Mouse (Mus musculus): ENCODE results near the gene Gm973. TPM values are rescaled to one million over a fixed set of nuclear protein-coding genes. Genes with fewer than 3 reads are reported as not detected.

Gm973 gene
- 2.7 and 2.8 TPM in 2 replicates for polyA plus RNA-seq (2015; fragmentation: Nextera tagmentation; extraction: Ambion mirVana)

DNA sequence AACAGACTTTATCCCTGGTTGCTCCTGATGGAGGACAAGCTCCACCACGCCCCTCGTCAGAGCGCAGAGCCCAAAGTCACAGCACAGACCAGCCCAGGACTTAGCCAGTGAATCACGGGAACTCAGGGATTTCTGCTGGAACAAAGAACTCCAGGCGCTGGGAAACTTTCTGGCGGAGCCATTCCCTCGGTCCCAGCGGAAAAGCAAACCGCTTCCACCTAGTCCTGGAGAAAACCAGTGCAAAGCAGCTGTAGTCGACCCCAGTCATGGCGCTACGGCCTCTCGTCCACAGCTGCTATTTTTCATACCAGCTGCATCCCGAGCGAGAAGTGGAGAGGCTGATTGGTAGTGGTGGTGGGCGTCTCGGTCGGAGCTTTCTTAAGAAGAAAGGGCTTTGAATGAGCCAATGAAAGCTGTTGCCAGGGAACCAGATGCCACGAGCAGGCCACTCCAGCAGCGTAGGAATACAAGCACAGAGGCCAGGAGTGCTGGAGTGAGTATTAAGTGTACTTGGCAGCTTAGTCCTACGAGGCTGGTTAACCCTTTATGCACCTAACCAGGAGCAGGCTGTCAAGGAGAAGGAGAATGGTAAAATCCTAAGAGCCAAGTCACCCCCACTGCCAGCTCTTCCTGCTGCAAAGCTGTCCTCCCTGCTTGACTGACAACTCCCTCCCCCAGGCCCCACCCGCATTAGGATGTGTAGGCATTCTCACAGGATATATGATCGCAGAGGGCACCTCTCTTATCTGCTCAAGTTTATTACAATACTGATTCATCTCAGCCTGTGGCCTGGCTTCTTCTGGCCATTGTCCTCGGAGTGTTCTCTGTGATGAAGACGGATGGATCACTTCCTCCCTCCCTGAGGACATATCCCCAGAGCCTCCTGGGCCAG, at the start of gene Gm973:
Gm973 (plus strand) TSS at position 239 of the 892 bp plus-strand sequence.
- peak within 1 kb of the TSS; percentile 70 for H3K9ac ChIP-seq
- H3K27ac ChIP-seq: peak within 1 kb of the TSS; percentile 98
- H3K4me1 ChIP-seq: peaks cover 42% of the 10 kb centered on the region
- peak within 1 kb of the TSS; percentile 41 for H3K4me3 ChIP-seq
- H3K27me3 ChIP-seq: no peaks in the 10 kb centered on the region
- WGBS: 3% methylated on average over 25 of the region's 25 CpGs
- no peaks in the 10 kb centered on the region for H3K9me3 ChIP-seq
- peak; percentile 87 for ATAC-seq (ENCODE audit: insufficient number of reproducible peaks, insufficient read depth, low FRiP score, low TSS enrichment, low read depth)
- no peaks in the 10 kb centered on the region for H3K36me3 ChIP-seq
- peak within 1 kb of the TSS; percentile 65 for H3K4me2 ChIP-seq

DNA sequence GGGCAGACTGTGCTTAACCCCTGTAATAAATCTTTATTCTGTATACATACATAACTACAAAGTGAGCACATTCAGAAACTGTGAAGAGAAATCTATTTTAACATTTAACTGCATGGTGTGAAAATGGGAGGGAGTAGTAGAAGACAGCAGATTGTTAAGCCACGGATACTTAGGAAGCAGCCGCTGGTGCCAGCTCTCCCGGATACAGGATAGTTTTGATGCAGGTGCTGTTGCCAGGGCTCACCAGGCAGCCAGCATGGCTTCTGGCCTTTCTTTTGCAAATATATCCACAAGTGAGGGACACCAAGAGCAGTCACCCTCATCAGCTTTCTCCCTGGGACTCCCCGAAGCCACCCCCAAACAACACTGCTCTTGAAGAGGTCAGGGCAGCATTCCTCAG, 46.9 kb upstream of the Gm973 start:
- no peaks in the 10 kb centered on the region for H3K9me3 ChIP-seq
- no peak overlapping the region for H3K4me2 ChIP-seq
- H3K36me3 ChIP-seq: no peaks in the 10 kb centered on the region
- no peak overlapping the region for H3K4me3 ChIP-seq
- H3K9ac ChIP-seq: no peak overlapping the region
- peaks cover 35% of the 10 kb centered on the region for H3K4me1 ChIP-seq
- WGBS: 42% methylated on average over 4 of the region's 4 CpGs
- no peaks in the 10 kb centered on the region for H3K27me3 ChIP-seq
- ATAC-seq (ENCODE audit: insufficient number of reproducible peaks, insufficient read depth, low FRiP score, low TSS enrichment, low read depth): no peak
- no peak overlapping the region for H3K27ac ChIP-seq

DNA sequence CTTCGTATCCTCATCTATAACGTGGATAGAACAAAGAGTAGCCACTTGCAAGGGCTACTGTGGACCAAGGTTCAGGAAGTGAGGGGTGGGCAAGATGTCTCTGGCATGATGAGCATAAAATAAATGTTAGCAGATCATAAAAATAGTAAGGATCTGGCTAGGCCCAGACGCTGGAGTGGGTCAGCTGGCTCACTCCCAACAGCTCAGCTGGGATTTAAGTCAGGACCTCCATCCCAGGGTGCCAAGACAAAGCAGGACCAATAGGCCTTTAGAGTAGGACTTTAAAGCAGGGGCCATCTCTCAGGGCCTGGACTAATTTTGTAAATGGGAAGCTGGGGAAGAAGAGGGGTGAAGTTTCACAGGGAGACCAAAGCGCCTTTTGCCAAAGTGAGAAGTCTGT, 45.3 kb upstream of the Gm973 start:
- ATAC-seq (ENCODE audit: insufficient number of reproducible peaks, insufficient read depth, low FRiP score, low TSS enrichment, low read depth): no peak
- no peak overlapping the region for H3K4me2 ChIP-seq
- H3K9ac ChIP-seq: 0 out of 2 replicates have a peak overlapping the region, but pooled peaks have one; percentile 27
- H3K9me3 ChIP-seq: no peaks in the 10 kb centered on the region
- H3K4me3 ChIP-seq: no peak overlapping the region
- WGBS: 63% methylated on average over 4 of the region's 4 CpGs
- H3K27me3 ChIP-seq: no peaks in the 10 kb centered on the region
- peaks cover 26% of the 10 kb centered on the region for H3K4me1 ChIP-seq
- H3K27ac ChIP-seq: no peak overlapping the region
- H3K36me3 ChIP-seq: no peaks in the 10 kb centered on the region

DNA sequence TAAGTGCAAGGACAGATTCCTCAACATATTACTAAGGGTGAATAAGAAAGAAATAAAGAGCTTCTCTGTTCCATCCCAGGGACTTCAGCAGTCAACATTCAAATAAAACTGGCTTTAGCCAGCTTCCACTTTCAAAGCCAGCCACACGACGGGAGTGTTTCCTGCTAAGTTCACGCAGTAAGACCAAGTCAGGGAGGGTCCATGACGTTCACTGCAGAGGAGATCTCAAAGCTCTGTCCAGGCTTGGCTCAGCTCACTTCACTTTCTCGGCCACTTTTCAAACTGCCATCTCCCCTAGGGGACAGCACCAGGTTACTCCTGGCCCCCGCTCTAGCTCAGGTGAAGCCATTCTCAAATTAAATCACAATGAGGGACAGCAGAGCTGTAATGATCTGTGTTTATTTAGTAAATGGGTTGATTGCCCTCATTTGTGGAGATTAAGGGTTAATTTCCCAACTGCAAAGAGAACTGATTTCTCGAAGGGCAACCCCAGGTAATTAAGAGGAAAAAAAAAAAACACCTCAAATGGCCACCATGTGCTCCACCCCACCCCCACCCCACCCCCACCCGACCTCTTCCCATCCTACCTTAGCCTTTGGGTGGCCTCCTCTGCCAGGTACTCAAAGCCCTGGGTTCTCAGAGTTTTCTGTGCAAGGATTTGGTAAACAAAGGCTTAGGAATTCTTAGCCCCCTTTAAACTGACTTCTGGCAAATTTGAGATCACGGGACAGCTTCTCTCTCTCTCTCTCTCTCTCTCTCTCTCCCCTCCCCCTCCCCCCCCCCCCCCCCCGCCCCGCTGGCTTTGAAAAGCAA, 43.5 kb upstream of the Gm973 start:
- H3K27ac ChIP-seq: no peak overlapping the region
- no peak for ATAC-seq (ENCODE audit: insufficient number of reproducible peaks, insufficient read depth, low FRiP score, low TSS enrichment, low read depth)
- H3K4me1 ChIP-seq: peaks cover 24% of the 10 kb centered on the region
- H3K9ac ChIP-seq: no peak overlapping the region
- 8% methylated on average over 10 of the region's 11 CpGs for WGBS
- no peaks in the 10 kb centered on the region for H3K9me3 ChIP-seq
- H3K36me3 ChIP-seq: no peaks in the 10 kb centered on the region
- H3K4me3 ChIP-seq: no peak overlapping the region
- H3K27me3 ChIP-seq: no peaks in the 10 kb centered on the region
- H3K4me2 ChIP-seq: no peak overlapping the region

DNA sequence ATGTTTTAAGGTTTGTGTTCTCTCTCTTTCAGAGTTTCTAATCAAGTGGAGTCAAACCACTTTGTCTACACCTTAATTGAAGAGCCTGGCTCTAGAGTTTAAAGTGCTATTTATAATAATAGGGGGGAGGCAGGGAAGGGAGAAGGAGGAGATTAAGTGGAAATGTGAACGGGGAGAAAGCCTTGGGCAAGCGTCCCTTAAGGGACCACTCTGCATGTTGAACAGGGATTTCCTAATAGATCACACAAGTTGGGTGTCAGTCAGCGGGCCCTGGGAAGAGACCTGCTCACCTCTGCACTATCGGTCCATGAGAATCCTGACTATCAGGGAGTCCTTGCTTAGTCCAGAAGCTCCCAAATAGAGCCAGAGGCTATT, 42.9 kb upstream of the Gm973 start:
- no peaks in the 10 kb centered on the region for H3K36me3 ChIP-seq
- H3K4me2 ChIP-seq: peak overlapping the region; percentile 11; the same call in 1 of the 2 replicates
- 0 out of 2 replicates have a peak overlapping the region, but pooled peaks have one; percentile 0 for H3K27ac ChIP-seq
- no peaks in the 10 kb centered on the region for H3K27me3 ChIP-seq
- no peak for ATAC-seq (ENCODE audit: insufficient number of reproducible peaks, insufficient read depth, low FRiP score, low TSS enrichment, low read depth)
- H3K9me3 ChIP-seq: no peaks in the 10 kb centered on the region
- WGBS: 9% methylated on average over 4 of the region's 4 CpGs
- no peak overlapping the region for H3K9ac ChIP-seq
- H3K4me3 ChIP-seq: no peak overlapping the region
- H3K4me1 ChIP-seq: peaks cover 24% of the 10 kb centered on the region

DNA sequence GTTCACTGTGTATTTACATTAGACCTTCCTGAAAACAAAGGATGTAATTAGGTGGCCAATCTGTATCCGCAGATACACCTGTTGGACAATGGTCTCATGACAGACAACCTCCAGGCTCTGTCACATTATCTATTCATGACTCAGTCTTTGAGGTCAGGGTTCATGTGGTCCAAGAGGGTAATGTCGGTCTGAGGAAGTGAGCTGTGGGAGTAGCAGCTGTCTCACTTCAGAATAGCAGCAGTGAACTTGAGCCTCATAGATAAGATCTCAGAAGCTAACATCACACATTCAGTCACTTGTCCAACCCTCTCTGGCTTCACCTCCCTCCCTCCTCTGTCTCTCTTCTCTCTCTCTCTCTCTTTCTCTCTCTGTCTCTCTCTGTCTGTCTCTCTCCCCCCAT, 40.4 kb upstream of the Gm973 start:
- H3K36me3 ChIP-seq: no peaks in the 10 kb centered on the region
- no peaks in the 10 kb centered on the region for H3K27me3 ChIP-seq
- no peak overlapping the region for H3K4me3 ChIP-seq
- peaks cover 34% of the 10 kb centered on the region for H3K4me1 ChIP-seq
- no peak overlapping the region for H3K9ac ChIP-seq
- WGBS: 41% methylated on average over 2 of the region's 2 CpGs
- H3K4me2 ChIP-seq: no peak overlapping the region
- H3K9me3 ChIP-seq: no peaks in the 10 kb centered on the region
- H3K27ac ChIP-seq: no peak overlapping the region
- no peak for ATAC-seq (ENCODE audit: insufficient number of reproducible peaks, insufficient read depth, low FRiP score, low TSS enrichment, low read depth)

DNA sequence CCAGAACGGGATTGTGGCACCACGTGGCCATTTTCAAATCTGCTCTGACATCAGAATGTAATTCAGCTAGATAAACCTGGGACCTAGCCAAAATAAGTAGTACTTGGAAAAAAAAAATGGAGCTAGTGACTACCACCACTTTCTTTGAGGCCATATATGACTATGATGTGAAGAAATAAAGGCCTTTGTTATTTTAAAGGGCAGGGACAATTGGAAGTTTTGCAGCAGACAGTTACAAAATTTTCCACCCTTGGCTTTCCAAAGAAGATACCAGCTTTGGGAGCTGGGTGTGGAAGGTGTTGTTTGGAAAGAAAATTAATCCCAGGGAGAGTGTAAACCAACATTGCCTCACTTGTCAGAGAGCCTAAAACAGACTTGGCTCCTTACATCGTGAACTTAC, 37.2 kb upstream of the Gm973 start:
- no peaks in the 10 kb centered on the region for H3K27me3 ChIP-seq
- no peaks in the 10 kb centered on the region; the same call in 1 of the 2 replicates for H3K36me3 ChIP-seq
- H3K4me1 ChIP-seq: peaks cover 21% of the 10 kb centered on the region
- 77% methylated on average over 3 of the region's 3 CpGs for WGBS
- no peak overlapping the region for H3K4me3 ChIP-seq
- no peak overlapping the region for H3K4me2 ChIP-seq
- no peak overlapping the region for H3K9ac ChIP-seq
- ATAC-seq (ENCODE audit: insufficient number of reproducible peaks, insufficient read depth, low FRiP score, low TSS enrichment, low read depth): no peak
- no peaks in the 10 kb centered on the region for H3K9me3 ChIP-seq
- H3K27ac ChIP-seq: no peak overlapping the region

DNA sequence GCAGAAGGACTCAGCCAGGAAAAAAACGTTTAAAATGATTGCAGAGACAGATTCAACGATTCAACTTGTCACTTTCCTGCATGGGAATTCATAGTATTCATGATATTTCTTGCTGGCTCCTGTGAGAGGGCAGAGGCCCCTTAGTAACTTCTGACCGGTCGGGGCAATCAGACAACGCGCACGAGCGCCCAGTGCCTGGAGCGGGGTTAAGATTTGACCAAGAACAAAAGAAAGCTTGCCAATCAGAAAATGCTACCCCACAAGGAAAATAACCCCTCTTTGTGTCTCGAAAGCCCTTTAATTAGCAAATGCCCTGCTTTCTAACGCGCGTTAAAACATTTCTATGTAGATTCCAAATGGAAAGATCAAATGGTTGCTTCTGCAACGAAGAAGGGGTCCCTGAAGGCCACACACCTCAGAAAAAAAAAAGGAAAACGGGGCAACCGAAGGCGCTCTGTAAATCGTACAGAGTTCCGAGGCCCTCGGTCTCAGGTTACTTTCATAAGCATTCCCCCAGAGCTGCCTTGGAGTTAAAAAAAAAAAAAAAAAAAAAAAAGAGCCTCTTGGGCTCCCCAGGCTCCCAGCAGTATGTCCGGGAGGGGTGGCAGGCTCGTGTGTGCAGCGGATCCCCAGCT, 35.1 kb upstream of the Gm973 start:
- WGBS: under 1% methylated on average over 23 of the region's 23 CpGs
- ATAC-seq (ENCODE audit: insufficient number of reproducible peaks, insufficient read depth, low FRiP score, low TSS enrichment, low read depth): no peak
- Histone ChIP-seq H3K36me3 (peaks cover 7% of the 10 kb centered on the region), H3K9ac (peak overlapping the region; percentile 78), H3K27me3 (no peaks in the 10 kb centered on the region), H3K4me1 (peaks cover 39% of the 10 kb centered on the region), H3K4me2 (peak overlapping the region; percentile 99), H3K4me3 (peak overlapping the region; percentile 93), H3K27ac (peak overlapping the region; percentile 99), H3K9me3 (no peaks in the 10 kb centered on the region)

DNA sequence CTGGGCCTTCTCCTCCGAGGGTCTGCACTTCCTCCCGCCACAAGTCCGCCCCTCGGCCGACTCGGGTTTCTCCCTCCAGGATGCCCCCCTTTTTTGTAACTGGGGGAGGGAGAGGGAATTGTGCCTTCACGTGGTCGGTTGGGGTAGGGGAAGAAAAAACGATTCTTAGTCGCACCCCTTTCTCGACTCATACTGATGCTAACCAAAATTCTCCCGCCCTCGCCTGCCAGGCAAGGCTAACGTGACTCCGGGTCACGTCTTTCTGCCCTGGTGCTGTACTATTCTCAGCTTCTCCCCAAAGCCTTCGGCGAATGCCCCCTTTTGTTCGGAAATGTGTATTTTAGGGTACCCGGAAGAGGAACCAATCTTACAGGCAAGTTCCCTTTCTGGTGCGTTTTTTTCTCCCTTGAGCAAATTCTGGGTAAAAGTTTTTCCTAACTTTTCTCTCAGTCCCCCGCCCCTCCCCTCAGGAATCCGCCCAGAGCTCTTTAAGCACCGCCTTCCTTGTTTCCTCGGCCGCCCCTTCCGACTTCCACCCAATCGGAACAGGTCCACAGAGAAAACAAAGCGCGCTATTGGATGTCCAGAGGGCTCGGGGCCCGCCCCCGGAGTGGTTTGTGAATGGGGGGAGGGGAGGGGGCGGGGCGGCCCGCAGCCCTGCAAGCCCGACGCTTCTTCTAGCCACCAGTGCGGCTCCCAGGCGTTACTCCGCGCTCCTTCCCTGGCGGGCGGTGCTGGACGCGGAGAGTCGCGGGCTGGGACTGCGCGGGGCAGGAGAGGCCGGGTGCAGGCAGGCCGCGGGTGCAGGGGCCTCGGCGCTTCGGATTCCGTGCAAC, 34.4 kb upstream of the Gm973 start:
- Histone ChIP-seq H3K36me3 (peaks cover 7% of the 10 kb centered on the region), H3K9ac (peak overlapping the region; percentile 95), H3K27me3 (no peaks in the 10 kb centered on the region), H3K9me3 (no peaks in the 10 kb centered on the region), H3K4me2 (peak overlapping the region; percentile 99), H3K27ac (peak overlapping the region; percentile 99), H3K4me1 (peaks cover 44% of the 10 kb centered on the region), H3K4me3 (peak overlapping the region; percentile 93)
- WGBS: 1% methylated on average over 57 of the region's 57 CpGs
- ATAC-seq (ENCODE audit: insufficient number of reproducible peaks, insufficient read depth, low FRiP score, low TSS enrichment, low read depth): peak; percentile 91

DNA sequence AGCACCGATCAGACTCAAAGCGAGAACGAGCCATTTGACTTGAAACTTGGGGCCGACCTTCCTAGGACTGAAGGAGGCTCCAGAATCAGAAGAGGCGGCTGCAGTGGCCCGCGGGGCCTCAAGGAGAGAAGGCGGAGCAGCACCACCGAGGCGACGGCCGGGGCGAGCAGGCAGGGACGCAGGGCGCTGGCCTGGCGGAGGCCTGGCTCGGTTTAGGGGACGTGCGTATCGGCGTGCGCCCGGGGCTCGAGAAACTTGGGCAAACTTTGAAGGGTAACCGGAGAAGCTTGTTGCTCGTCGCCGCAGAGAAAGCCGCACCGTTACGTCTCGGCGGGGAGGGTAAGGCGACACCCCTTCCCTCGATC, 33.8 kb upstream of the Gm973 start, which contains the start of gene Fzd7:
Fzd7 (plus strand) TSS at position 94 of the 365 bp plus-strand sequence.
- Histone ChIP-seq H3K4me3 (peak within 1 kb of the TSS; percentile 93), H3K4me1 (peaks cover 50% of the 10 kb centered on the region), H3K27me3 (no peaks in the 10 kb centered on the region), H3K4me2 (peak within 1 kb of the TSS; percentile 99), H3K9ac (peak within 1 kb of the TSS; percentile 95), H3K36me3 (peaks cover 7% of the 10 kb centered on the region), H3K27ac (peak within 1 kb of the TSS; percentile 99), H3K9me3 (no peaks in the 10 kb centered on the region)
- under 1% methylated on average over 35 of the region's 35 CpGs for WGBS
- no peak; the same call in 1 of the 2 replicates for ATAC-seq (ENCODE audit: insufficient number of reproducible peaks, insufficient read depth, low FRiP score, low TSS enrichment, low read depth)

Measured in embryonic facial prominence, embryonic 13.5 days (tissue).